Mouse (Mus musculus) midbrain, embryonic 10.5 days (tissue): ENCODE measurements around the gene Mdk. TPM values are rescaled to one million over a fixed set of nuclear protein-coding genes. Genes with fewer than 3 reads are reported as not detected.

Experiments
- DNase-seq: peaks from one replicate; pipeline ENCODE4 v3.0.0-alpha.2; 2017; ENCODE audit warnings: low spot score
- H3K27ac ChIP-seq: fragments of 300-500 bp; sonication (generic); replicated peaks from 2 replicates; pipeline ENCODE4 v1.5.1; 2016; ENCODE audit warnings: mild to moderate bottlenecking
- H3K27me3 ChIP-seq: fragments of 300-500 bp; sonication (generic); 2 replicates; pipeline ENCODE4 v1.6.1; 2016; ENCODE audit warnings: low read depth, mild to moderate bottlenecking; ENCODE audit not compliant: poor library complexity, severe bottlenecking
- H3K36me3 ChIP-seq: fragments of 300-500 bp; sonication (generic); 2 replicates; pipeline ENCODE4 v1.6.1; 2016; ENCODE audit warnings: mild to moderate bottlenecking, moderate library complexity
- H3K4me1 ChIP-seq: fragments of 300-500 bp; sonication (generic); 2 replicates; pipeline ENCODE4 v1.6.1; 2016
- H3K4me3 ChIP-seq: fragments of 300-500 bp; sonication (generic); 2 replicates; pipeline ENCODE4 v1.5.1; 2016; ENCODE audit warnings: mild to moderate bottlenecking, moderate library complexity
- H3K9me3 ChIP-seq: fragments of 300-500 bp; sonication (generic); replicated peaks from 2 replicates; pipeline ENCODE4 v1.6.1; 2016; ENCODE audit warnings: mild to moderate bottlenecking
- WGBS: fragments of 180-500 bp; shearing (Covaris S2); methylation state at CpG from one replicate; pipeline ENCODE4 v1.1.7; 2016; 5-methylcytosine and 5-hydroxymethylcytosine counted together
- polyA plus RNA-seq: library from polyadenylated mRNA; unstranded; fragments of >200 nt; fragmentation: Nextera tagmentation; extraction: Ambion mirVana; gene quantifications from 2 replicates; pipeline ENCODE4 v1.2.1, GENCODE M21; 2016

Gene Mdk
- polyA plus RNA-seq, 1 experiment from 2014 or later = 1,659 TPM

GRCm38 (mm10) chr2:91965417-91965816 lies 33.3 kb upstream of the Mdk start:
- WGBS = 15% methylated on average over 20 of the region's 20 CpGs
- no peak for DNase-seq

DNA sequence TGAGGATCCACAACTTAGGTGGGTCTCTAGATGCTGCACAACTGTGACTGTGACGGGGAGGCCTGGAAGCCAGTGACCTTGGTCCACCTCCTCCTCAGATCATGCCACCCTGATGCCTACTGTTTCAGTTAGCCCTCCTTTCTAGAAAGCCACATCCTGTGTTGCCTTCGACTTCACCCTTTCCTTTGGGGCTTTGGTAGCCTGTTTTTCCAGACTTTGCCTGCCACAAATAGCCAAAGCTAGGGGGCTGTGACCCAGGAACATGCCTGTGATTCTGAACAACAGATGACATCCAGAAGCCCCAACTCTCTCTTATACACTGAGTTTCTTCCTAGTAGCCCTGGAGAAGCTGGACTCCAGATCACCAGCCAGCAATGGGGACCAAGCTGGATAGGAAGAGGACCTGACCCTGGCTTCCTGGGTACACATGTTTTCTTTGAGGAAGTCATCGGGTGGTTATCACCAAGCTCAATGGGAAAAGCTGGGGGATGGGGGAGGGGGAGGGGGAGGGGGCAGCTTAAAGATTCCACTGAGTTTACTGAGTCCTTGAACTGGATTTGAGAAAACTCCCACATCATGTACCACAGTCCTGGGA lies 32.6 kb upstream of the Mdk start:
- Histone ChIP-seq H3K4me3 (peak overlapping the region; percentile 36), H3K27ac (peak overlapping the region; percentile 65; the same call in 1 of the 2 replicates), H3K36me3 (0 out of 2 replicates have a peak, but pooled peaks cover 4% of the 10 kb centered on the region), H3K9me3 (no peaks in the 10 kb centered on the region), H3K4me1 (peaks cover 51% of the 10 kb centered on the region), H3K27me3 (peaks cover 48% of the 10 kb centered on the region)
- DNase-seq = no peak
- WGBS = 66% methylated on average over 3 of the region's 3 CpGs

More at GRCm38 (mm10) chr2:91965417-91965816, 33.3 kb upstream of the Mdk start:
- H3K4me1 ChIP-seq = peaks cover 45% of the 10 kb centered on the region
- H3K4me3 ChIP-seq = peak overlapping the region; percentile 36
- H3K27ac ChIP-seq = peak overlapping the region; percentile 65
- H3K9me3 ChIP-seq = no peaks in the 10 kb centered on the region
- peaks cover 55% of the 10 kb centered on the region for H3K27me3 ChIP-seq
- 0 out of 2 replicates have a peak, but pooled peaks cover 4% of the 10 kb centered on the region for H3K36me3 ChIP-seq

DNA sequence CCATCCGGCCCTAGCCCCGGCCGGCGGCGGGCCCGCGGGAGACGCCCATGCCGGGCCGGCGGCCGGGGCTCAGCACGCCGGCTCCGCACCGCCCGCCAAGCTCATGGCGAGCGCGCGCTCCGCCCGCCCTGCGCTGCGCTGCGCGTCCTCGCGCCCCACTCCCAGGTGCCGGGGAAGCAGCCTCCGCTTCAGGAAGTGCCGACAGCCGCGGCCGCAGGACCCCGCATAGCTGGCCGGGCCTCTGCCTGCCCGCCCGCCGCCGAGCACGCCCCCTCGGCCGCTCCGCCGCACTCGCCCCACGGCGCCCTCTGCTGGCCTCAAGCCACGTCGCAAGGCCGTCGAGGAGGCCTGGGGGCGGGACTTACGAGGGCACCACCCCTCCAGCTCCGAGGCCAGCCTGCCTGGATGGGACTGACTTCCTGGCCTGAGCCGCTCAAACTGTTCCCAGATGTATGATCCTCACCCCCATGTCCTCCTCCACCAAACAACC lies 31.4 kb upstream of the Mdk start:
- Histone ChIP-seq H3K9me3 (no peaks in the 10 kb centered on the region), H3K27ac (peak overlapping the region; percentile 91), H3K4me3 (peak overlapping the region; percentile 94), H3K4me1 (peaks cover 60% of the 10 kb centered on the region), H3K27me3 (peaks cover 42% of the 10 kb centered on the region), H3K36me3 (0 out of 2 replicates have a peak, but pooled peaks cover 7% of the 10 kb centered on the region)
- WGBS = under 1% methylated on average over 57 of the region's 57 CpGs
- DNase-seq = peak; percentile 95

GRCm38 (mm10) chr2:91962864-91963401 lies 30.8 kb upstream of the Mdk start:
- DNase-seq = no peak
- Histone ChIP-seq H3K36me3 (0 out of 2 replicates have a peak, but pooled peaks cover 7% of the 10 kb centered on the region), H3K27me3 (peaks cover 38% of the 10 kb centered on the region), H3K27ac (peak overlapping the region; percentile 91), H3K4me1 (peaks cover 55% of the 10 kb centered on the region), H3K9me3 (no peaks in the 10 kb centered on the region), H3K4me3 (peak overlapping the region; percentile 94)
- under 1% methylated on average over 39 of the region's 39 CpGs for WGBS

DNA sequence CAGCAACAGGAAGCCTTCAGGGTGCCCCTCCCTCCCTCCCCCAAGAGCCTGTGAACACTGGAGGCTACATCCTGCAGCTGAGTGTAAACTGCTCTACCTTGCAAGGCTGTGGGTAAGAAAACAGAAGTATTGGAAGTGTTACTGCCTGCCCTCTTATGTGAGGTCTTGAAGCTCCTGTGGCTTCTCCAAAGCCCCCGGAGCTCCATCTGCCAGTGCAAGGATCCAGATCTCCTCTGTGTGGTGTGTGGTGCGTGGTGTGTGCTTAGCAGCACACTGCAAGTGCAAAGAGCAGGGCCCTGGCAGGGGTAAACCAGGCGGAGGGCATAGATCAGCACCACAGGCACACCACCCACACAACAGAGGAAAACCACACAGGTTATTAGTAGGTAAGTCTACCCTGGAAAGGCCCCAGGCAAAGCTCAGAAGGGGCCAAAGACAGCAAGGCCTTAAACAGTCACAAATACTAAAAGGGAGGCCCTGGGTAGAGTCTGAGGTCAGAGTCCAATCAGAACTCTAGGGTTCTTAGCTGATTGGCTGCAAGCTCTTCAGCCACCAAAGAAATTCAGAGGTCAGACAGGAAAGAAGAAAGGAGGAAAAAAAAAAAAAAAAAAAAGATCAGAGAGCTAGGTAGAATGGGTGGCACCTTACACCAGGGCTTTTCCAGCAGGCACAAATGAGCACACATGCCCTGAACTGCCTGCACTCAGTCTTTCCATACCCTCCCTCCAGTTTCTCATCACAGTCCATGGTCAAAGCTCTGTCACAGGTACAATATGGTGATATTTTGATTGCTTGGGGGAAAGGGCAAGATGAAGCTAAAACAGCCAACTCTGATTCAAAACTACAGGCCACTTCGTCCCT lies 30.0 kb upstream of the Mdk start:
- Histone ChIP-seq H3K27ac (0 out of 2 replicates have a peak overlapping the region, but pooled peaks have one; percentile 91), H3K27me3 (peaks cover 34% of the 10 kb centered on the region), H3K4me1 (peaks cover 57% of the 10 kb centered on the region)

GRCm38 (mm10) chr2:91960459-91960858 lies 28.4 kb upstream of the Mdk start:
- Histone ChIP-seq H3K4me3 (no peak overlapping the region), H3K27me3 (peaks cover 17% of the 10 kb centered on the region), H3K9me3 (no peaks in the 10 kb centered on the region), H3K27ac (no peak overlapping the region), H3K4me1 (peaks cover 60% of the 10 kb centered on the region), H3K36me3 (0 out of 2 replicates have a peak, but pooled peaks cover 7% of the 10 kb centered on the region)
- WGBS = 95% methylated on average over 5 of the region's 5 CpGs
- no peak for DNase-seq

More for the DNA sequence above, 30.0 kb upstream of the Mdk start:
- H3K4me3 ChIP-seq = peak overlapping the region; percentile 94
- no peaks in the 10 kb centered on the region for H3K9me3 ChIP-seq
- no peak for DNase-seq
- 0 out of 2 replicates have a peak, but pooled peaks cover 7% of the 10 kb centered on the region for H3K36me3 ChIP-seq
- 69% methylated on average over 4 of the region's 4 CpGs for WGBS

DNA sequence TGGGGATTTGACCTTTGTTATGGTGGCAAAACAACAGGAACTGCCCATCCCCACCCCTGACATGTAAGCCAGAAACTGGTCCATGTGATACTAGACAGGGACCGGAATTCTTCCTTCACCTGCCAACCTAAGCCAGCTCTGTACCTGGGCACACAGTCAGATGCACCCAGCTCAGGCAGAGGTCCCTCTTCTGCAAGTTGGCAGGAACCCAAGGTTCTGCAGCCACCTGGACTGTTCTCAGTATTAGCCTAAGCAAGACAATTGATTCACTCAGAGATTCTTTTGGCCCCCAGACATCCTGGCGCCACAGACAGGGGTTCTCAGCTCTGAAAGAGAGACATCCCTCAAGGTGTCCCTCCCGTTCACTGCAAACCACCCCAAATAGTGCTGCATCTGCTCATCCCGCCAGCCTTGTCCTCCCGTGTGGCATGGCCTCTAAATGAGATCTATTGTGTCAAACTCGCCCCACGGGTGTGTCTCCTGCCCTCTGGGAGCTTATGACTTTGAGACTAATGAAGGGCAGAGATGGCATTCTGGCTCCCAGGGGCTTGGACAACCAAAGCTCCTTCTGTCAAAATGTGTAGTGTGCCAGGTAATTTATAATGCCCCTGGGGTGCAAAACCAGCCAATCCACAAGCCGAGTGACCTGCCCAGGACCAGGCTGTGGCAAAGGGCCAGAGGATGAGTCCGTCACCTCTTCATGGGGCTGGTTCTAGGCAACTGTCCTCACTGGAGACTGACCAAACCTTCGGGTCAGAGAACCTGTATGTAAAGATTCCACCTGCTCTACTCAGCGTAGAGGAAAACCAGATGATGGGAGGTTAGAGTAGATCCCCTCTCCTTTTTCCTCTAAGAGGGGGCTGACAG lies 27.7 kb upstream of the Mdk start:
- H3K4me1 ChIP-seq = peaks cover 59% of the 10 kb centered on the region

DNA sequence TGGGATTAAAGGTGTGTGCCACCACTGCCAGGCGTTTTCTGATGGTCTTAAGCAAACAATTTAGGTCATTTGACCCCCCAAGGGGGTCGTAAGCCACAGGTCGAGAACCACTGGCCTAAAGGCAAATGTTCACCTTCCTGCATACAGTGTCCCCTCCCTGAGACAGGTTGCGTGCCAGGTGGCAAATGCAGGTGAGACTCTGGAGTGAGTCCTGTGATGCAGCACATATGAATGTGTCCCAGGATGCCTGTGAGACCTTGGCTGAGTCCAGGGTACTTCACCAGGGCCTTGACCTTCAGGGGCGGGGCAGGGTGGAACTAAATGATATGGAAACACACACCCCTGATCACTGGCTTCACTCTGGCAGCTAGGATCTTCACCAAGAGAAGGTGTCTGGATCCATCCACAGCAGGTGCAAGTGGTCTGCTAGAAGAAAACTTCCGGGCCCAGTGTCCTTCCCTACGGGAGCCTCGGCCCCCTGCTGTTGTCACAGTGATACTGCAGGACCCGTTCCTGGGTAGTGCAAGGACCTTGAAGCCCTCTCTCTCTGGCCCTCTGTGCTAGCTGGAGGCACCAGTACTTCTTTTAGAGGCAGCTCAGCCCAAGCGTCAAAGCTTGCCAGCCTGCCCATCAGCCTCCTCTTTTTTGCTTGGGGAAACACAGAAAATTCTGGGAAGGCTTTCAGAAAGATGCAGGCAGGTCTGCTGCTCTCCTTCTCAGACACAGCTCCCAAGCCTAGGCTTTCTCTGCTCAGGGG lies 26.8 kb upstream of the Mdk start:
- peak; percentile 59 for DNase-seq
- Histone ChIP-seq H3K9me3 (no peaks in the 10 kb centered on the region), H3K36me3 (0 out of 2 replicates have a peak, but pooled peaks cover 7% of the 10 kb centered on the region), H3K27ac (no peak overlapping the region), H3K27me3 (peaks cover 1% of the 10 kb centered on the region; the same call in 1 of the 2 replicates), H3K4me1 (peaks cover 61% of the 10 kb centered on the region), H3K4me3 (no peak overlapping the region)
- 58% methylated on average over 10 of the region's 10 CpGs for WGBS

More for the DNA sequence above, 27.7 kb upstream of the Mdk start:
- DNase-seq = no peak
- Histone ChIP-seq H3K36me3 (0 out of 2 replicates have a peak, but pooled peaks cover 7% of the 10 kb centered on the region), H3K27ac (no peak overlapping the region), H3K4me3 (no peak overlapping the region), H3K9me3 (no peaks in the 10 kb centered on the region), H3K27me3 (peaks cover 10% of the 10 kb centered on the region)
- WGBS = 83% methylated on average over 11 of the region's 11 CpGs

DNA sequence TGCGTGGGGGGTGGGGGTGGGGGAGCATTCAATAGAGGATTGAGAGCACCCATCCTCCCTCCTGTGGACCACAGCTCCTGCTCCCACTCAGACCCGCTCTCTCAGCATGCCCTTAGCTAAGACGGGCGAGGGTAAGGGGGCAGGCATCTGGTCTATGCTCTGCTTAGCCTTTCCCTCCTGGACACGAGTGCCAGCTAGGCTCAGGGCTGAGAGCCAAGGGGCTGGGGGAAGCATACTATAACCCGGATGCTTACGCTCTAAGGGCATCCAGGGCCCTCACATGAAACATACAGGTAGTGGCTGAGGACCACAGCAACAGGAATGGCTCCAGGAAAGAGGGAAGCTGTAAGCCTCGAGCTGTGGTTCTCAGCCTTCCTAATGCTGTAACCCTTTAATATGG lies 26.0 kb upstream of the Mdk start:
- WGBS = 88% methylated on average over 8 of the region's 8 CpGs
- Histone ChIP-seq H3K27ac (no peak overlapping the region), H3K4me1 (peaks cover 57% of the 10 kb centered on the region), H3K9me3 (no peaks in the 10 kb centered on the region), H3K36me3 (0 out of 2 replicates have a peak, but pooled peaks cover 7% of the 10 kb centered on the region), H3K4me3 (no peak overlapping the region), H3K27me3 (no peaks in the 10 kb centered on the region)
- no peak for DNase-seq

GRCm38 (mm10) chr2:91957096-91957495 lies 25.0 kb upstream of the Mdk start:
- Histone ChIP-seq H3K4me1 (peaks cover 47% of the 10 kb centered on the region), H3K27me3 (no peaks in the 10 kb centered on the region)
- WGBS = 77% methylated on average over 4 of the region's 4 CpGs

DNA sequence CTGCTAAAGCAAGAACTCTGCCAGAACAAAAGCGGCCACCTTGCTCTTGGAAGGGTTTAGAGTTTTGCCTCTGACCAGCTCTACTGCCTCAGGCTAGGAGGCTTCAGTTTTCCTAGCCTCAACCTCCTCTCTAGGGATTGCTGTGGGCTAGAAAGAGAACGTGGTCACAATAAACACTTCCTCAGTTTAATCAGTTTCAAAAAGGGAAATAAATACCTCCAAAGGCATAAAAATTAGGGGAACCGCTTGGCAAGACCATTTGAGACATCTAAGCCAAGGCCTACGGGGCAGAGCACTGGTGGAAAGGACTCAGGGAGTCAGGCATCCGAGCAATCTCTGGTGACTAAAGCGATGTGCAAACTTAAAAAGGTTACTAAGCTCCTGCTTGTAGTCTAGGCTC lies 23.8 kb upstream of the Mdk start:
- H3K9me3 ChIP-seq = no peaks in the 10 kb centered on the region
- 0 out of 2 replicates have a peak, but pooled peaks cover 7% of the 10 kb centered on the region for H3K36me3 ChIP-seq
- no peaks in the 10 kb centered on the region for H3K27me3 ChIP-seq
- peaks cover 37% of the 10 kb centered on the region for H3K4me1 ChIP-seq
- H3K4me3 ChIP-seq = no peak overlapping the region
- H3K27ac ChIP-seq = no peak overlapping the region
- WGBS = 86% methylated on average over 6 of the region's 6 CpGs
- DNase-seq = no peak

More at GRCm38 (mm10) chr2:91957096-91957495, 25.0 kb upstream of the Mdk start:
- H3K9me3 ChIP-seq = no peaks in the 10 kb centered on the region
- H3K27ac ChIP-seq = 0 out of 2 replicates have a peak overlapping the region, but pooled peaks have one; percentile 5
- 0 out of 2 replicates have a peak, but pooled peaks cover 7% of the 10 kb centered on the region for H3K36me3 ChIP-seq
- no peak for DNase-seq
- no peak overlapping the region for H3K4me3 ChIP-seq
